Mouse (Mus musculus): Measurements from ENCODE around the gene Ppl. TPM values are rescaled to one million over a fixed set of nuclear protein-coding genes. Genes with fewer than 3 reads are reported as not detected.

Ppl gene
- polyA plus RNA-seq, 1 experiment from 2014 or later, result 3.7 TPM

DNA sequence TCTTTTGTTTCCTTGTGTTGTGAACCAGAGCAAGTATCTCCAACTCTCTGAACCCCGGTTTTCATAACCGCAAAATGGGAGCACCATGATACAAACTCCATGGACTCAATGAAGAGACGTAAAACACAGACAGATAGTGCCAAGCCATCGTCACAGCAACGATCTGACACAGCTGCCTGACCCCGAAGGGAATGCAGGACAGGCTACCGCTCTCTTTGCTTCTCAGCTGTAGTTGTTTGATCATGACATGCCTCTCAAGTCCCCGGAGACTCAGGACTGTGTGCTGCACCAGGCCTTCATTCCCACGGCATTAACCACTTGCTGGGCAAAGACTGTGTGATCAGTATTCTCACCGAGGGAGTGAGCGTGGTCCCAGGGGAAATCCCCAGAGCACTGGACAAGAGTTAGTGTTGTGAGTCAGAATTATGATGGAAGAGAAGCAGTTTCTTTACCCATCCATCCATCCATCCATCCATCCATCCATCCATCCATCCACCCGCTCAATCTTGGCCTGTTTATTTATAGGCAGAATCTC, 4.9 kb upstream of the Ppl start:
- no peak overlapping the region for H3K9ac ChIP-seq
- ATAC-seq (ENCODE audit: insufficient read depth) (no peak), DNase-seq (no peak)
- no peaks in the 10 kb centered on the region for H3K36me3 ChIP-seq (ENCODE audit: insufficient read depth)
- 47% methylated on average over 12 of the region's 12 CpGs for WGBS
- TF ChIP-seq CTCF (IDR thresholded peaks at IDR 0.05; ENCODE audit: low read depth), result no peak
- H3K4me1 ChIP-seq (ENCODE audit: insufficient read depth), result peaks cover 8% of the 10 kb centered on the region; the same call in 1 of the 2 replicates
- H3K27ac ChIP-seq (ENCODE audit: low read depth), result peak overlapping the region; percentile 40; the same call in 1 of the 2 replicates
- H3K4me2 ChIP-seq, result no peak overlapping the region
- H3K9me3 ChIP-seq (ENCODE audit: low read depth, low read length), result no peaks in the 10 kb centered on the region
- no peak overlapping the region for H3K4me3 ChIP-seq (ENCODE audit: low read depth, low read length)
- peaks cover 19% of the 10 kb centered on the region for H3K27me3 ChIP-seq (ENCODE audit: insufficient read depth, low read length)

DNA sequence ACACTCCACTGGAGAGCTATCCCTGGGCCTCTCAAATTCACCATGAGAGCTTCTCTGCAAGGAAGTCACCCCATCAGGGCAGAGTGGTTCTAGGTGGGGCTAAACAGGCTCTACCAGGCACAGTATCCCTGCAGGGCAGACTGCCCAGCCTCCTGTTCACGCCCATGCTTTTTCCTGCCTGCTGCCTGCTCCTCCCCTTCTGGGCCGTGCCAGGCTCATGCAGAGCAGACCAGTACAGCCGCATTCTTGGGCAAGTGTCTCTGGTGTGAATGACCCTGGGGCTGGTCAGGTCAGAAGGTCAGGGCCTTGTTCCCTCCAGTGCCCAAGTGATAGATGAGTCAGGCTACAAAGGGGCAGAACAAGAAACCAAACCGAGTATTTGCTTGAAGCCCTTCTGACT, 4.3 kb upstream of the Ppl start:
- Histone ChIP-seq H3K4me3 (ENCODE audit: low read depth, low read length) (no peak overlapping the region), H3K4me1 (ENCODE audit: insufficient read depth) (peaks cover 8% of the 10 kb centered on the region; the same call in 1 of the 2 replicates), H3K27ac (ENCODE audit: low read depth) (peak overlapping the region; percentile 40), H3K4me2 (no peak overlapping the region), H3K27me3 (ENCODE audit: insufficient read depth, low read length) (peaks cover 25% of the 10 kb centered on the region), H3K9ac (no peak overlapping the region; the same call in 1 of the 2 replicates), H3K36me3 (ENCODE audit: insufficient read depth) (no peaks in the 10 kb centered on the region), H3K9me3 (ENCODE audit: low read depth, low read length) (no peaks in the 10 kb centered on the region)
- no peak for TF ChIP-seq CTCF (IDR thresholded peaks at IDR 0.05; ENCODE audit: low read depth)
- DNase-seq (peak; percentile 52), ATAC-seq (ENCODE audit: insufficient read depth) (peak; percentile 65)
- WGBS, result 20% methylated on average over 4 of the region's 4 CpGs

DNA sequence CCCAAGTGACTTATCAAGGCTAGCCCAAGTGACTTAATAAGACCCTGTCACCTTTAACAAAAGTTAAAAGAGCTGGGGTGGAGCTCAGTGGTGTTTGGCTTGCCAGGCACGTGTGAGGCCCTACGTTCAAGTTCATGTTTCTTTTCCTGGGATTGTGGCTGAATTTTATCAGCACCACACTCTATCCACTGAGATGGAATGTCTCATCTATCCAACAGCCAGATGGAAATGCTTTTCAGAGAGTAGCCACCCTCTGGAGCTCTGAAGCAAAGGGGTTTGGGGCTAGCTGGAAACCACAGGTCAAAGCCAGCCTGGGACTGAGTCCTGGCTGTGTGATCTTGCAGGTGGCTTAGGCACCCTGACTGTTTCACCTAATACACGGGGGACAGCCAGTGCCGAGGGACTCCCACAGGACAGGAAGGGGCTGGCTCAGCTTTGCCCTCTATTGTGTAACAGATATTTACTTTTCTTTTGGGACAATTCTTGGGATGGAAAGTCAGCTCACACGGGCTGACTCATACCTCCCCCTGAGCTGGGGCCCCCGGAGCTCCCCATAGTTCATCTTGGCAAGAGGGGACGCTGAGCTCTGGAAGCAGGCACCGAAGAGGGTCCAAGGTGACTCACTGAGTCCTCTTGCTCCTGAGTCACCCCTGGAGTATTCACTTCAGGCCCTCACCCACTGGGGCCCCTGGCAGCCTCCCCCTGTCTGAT, 3.5 kb upstream of the Ppl start:
- 42% methylated on average over 8 of the region's 8 CpGs for WGBS

DNA sequence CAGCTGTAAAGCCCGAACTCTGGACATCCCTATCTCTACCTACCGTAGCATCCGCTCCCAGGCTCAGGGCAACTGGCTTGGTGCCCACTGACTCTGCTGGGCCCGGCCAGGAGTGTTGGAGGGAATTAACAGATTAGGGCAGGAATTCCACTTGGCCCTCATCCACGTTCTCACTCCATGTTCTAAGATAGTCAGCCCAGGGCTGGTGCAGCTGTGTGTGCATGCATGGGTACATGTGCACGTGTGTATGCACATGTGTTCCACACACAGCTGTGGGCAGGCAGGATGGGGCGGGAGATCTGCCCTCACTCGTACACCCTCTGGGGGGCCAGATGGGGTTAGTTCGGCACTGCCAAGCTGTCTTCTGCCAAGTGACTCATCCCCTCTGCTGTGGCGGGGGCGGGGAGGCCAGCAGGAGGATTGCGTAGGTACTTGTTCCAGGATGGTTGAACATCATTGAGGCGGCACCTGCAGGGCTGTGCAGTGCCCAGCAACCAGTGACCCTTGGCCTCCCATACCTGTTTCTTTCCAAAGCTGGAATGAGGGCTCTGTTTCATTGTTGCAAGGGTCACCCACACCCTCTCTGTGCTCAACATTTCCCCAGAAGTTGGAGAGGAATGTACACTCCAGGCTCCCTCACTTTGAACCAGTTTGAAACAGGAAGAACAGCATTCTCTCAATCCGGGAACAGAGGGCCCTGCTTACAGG, 2.6 kb upstream of the Ppl start:
- Histone ChIP-seq H3K4me1 (ENCODE audit: insufficient read depth) (peaks cover 15% of the 10 kb centered on the region; the same call in 1 of the 2 replicates), H3K4me3 (ENCODE audit: low read depth, low read length) (no peak overlapping the region), H3K36me3 (ENCODE audit: insufficient read depth) (no peaks in the 10 kb centered on the region), H3K27ac (ENCODE audit: low read depth) (peak overlapping the region; percentile 40; the same call in 1 of the 2 replicates), H3K9ac (no peak overlapping the region), H3K4me2 (no peak overlapping the region), H3K27me3 (ENCODE audit: insufficient read depth, low read length) (peaks cover 40% of the 10 kb centered on the region), H3K9me3 (ENCODE audit: low read depth, low read length) (no peaks in the 10 kb centered on the region)
- TF ChIP-seq CTCF (IDR thresholded peaks at IDR 0.05; ENCODE audit: low read depth), result no peak
- ATAC-seq (ENCODE audit: insufficient read depth) (no peak), DNase-seq (peak; percentile 46)
- 55% methylated on average over 14 of the region's 14 CpGs for WGBS

More for the DNA sequence above, 3.5 kb upstream of the Ppl start:
- no peak for DNase-seq
- H3K27ac ChIP-seq (ENCODE audit: low read depth), result peak overlapping the region; percentile 40
- peaks cover 12% of the 10 kb centered on the region; the same call in 1 of the 2 replicates for H3K4me1 ChIP-seq (ENCODE audit: insufficient read depth)
- peaks cover 33% of the 10 kb centered on the region for H3K27me3 ChIP-seq (ENCODE audit: insufficient read depth, low read length)
- no peak for TF ChIP-seq CTCF (IDR thresholded peaks at IDR 0.05; ENCODE audit: low read depth)
- no peaks in the 10 kb centered on the region for H3K9me3 ChIP-seq (ENCODE audit: low read depth, low read length)
- H3K9ac ChIP-seq, result no peak overlapping the region; the same call in 1 of the 2 replicates
- H3K4me2 ChIP-seq, result no peak overlapping the region
- ATAC-seq (ENCODE audit: insufficient read depth), result no peak
- H3K36me3 ChIP-seq (ENCODE audit: insufficient read depth), result no peaks in the 10 kb centered on the region
- H3K4me3 ChIP-seq (ENCODE audit: low read depth, low read length), result no peak overlapping the region

DNA sequence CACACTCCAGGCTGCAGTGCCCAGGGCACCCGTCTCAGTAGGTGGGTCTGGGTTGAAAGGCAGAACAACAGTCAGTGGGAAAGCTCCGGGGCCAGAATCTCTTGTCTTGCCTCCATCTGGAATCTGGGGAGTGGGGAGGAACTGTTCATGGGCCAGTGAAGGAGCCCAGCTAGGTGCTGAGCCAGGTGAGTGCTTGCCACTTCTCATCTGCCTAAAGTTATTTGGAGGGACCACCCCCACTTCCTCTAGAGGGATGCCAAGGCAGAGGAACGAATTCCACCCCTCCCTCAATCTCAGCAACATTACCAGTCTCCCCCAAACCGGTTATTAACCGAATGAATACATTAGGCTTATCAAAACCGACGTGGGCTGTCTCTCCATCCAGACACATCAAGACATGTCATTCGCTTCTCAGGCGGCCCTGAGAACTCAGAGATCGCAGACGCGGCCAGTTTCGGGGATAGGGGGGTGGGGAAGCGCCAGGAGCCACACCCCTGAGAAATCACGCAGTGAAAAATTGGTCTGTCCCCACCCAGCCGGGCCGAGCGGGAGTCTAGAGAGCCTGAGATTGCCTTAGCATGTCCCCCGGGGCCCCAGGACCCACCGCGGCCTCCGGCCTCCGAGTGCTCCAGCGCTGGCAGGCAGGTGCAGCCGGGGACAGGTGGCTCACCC, 834 bp downstream of the Ppl start:
- 3% methylated on average over 25 of the region's 25 CpGs for WGBS
- no peaks in the 10 kb centered on the region for H3K9me3 ChIP-seq (ENCODE audit: low read depth, low read length)
- H3K27ac ChIP-seq (ENCODE audit: low read depth), result no peak overlapping the region
- peaks cover 43% of the 10 kb centered on the region for H3K27me3 ChIP-seq (ENCODE audit: insufficient read depth, low read length)
- H3K4me2 ChIP-seq, result peak overlapping the region; percentile 61
- peak overlapping the region; percentile 43 for H3K4me3 ChIP-seq (ENCODE audit: low read depth, low read length)
- H3K36me3 ChIP-seq (ENCODE audit: insufficient read depth), result no peaks in the 10 kb centered on the region
- DNase-seq (no peak), ATAC-seq (ENCODE audit: insufficient read depth) (no peak)
- H3K4me1 ChIP-seq (ENCODE audit: insufficient read depth), result peaks cover 12% of the 10 kb centered on the region; the same call in 1 of the 2 replicates
- H3K9ac ChIP-seq, result peak overlapping the region; percentile 47
- no peak for TF ChIP-seq CTCF (IDR thresholded peaks at IDR 0.05; ENCODE audit: low read depth)

DNA sequence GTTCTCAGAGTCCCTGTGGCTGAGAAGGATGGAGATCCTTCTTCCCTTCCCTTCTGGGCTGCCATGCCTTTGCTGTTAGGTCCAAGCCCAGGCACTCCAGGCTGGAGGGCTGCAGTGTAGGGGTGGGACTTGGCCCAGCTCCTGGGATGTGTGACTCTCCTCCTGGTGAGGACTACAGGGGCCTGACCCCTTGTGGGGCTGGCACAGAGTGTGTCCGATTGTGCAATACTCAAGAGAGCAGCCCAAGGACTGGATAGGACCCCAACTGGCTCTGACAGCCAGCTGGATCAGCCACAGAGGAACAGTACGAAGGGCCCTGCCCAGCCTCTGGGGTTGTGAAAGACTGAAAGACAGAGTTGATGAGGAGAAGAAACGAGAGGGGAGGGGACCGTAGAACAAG, 1.5 kb downstream of the Ppl start:
- Histone ChIP-seq H3K4me3 (ENCODE audit: low read depth, low read length) (peak overlapping the region; percentile 43; the same call in 1 of the 2 replicates), H3K4me1 (ENCODE audit: insufficient read depth) (peaks cover 7% of the 10 kb centered on the region; the same call in 1 of the 2 replicates), H3K36me3 (ENCODE audit: insufficient read depth) (no peaks in the 10 kb centered on the region), H3K9ac (no peak overlapping the region), H3K4me2 (peak overlapping the region; percentile 61), H3K27me3 (ENCODE audit: insufficient read depth, low read length) (peaks cover 43% of the 10 kb centered on the region), H3K27ac (ENCODE audit: low read depth) (no peak overlapping the region), H3K9me3 (ENCODE audit: low read depth, low read length) (no peaks in the 10 kb centered on the region)
- DNase-seq (peak; percentile 84), ATAC-seq (ENCODE audit: insufficient read depth) (peak; percentile 86)
- WGBS, result 13% methylated on average over 4 of the region's 4 CpGs
- TF ChIP-seq CTCF (IDR thresholded peaks at IDR 0.05; ENCODE audit: low read depth), result no peak; the same call in 1 of the 2 replicates

All from lung, embryonic 14.5 days (tissue).